In the genomic region with DNA sequence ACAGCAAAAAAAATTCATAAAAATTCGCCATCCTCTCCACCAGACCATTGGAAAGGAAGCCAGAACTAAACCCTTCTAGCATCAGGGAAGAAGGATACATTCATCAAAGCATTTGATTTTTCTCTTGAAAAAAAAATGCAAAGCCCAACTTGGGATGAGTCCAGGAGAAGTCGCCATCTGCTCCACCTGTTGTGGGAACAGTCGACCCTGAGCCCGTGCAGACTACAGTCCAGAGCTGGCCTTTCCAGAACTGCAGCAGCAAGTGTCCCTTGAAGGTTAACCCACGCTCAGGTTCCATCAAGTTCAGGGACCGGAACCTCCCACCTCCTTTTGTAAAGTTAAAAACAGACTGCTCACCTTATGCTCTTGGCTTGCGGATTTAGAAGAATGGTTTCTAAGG, we compare ENCODE assay signal across 15 mouse cellular contexts.
"Had no signal": no experiment of that assay in that cellular context is flagged by ENCODE, and none has a peak within 500 bp of the region (broad histone marks: within the 10 kb centered on the region; RNA-seq: fewer than 3 reads in every experiment).

No protein-coding gene starts in this region.

- DNase-seq: retina, postnatal 1 day; right cerebral cortex, adult 18-20 months; right cerebral cortex, postnatal 14 days; right cerebral cortex, postnatal 25 days; right cerebral cortex, postnatal 4 days; spleen, adult 18-20 months; thymus, adult 18-20 months; thymus, postnatal 14 days; thymus, postnatal 25 days; thymus, postnatal 4 days had no signal

- H3K4me3 ChIP-seq: neural tube, embryonic 12.5 days; neural tube, embryonic 13.5 days; neural tube, embryonic 15.5 days; stomach, embryonic 15.5 days had no signal

- H3K4me2 ChIP-seq: neural tube, embryonic 12.5 days; neural tube, embryonic 13.5 days; neural tube, embryonic 15.5 days; stomach, embryonic 15.5 days had no signal

- H3K9me3 ChIP-seq: neural tube, embryonic 12.5 days; neural tube, embryonic 13.5 days; neural tube, embryonic 15.5 days; stomach, embryonic 15.5 days had no signal

- H3K4me1 ChIP-seq: neural tube, embryonic 12.5 days; neural tube, embryonic 13.5 days; stomach, embryonic 15.5 days had no signal

- H3K27ac ChIP-seq: neural tube, embryonic 12.5 days; neural tube, embryonic 13.5 days; neural tube, embryonic 15.5 days; stomach, embryonic 15.5 days; stomach, postnatal 0 days had no signal

- H3K36me3 ChIP-seq: neural tube, embryonic 12.5 days; neural tube, embryonic 13.5 days; neural tube, embryonic 15.5 days; stomach, embryonic 15.5 days had no signal

- H3K27me3 ChIP-seq: neural tube, embryonic 15.5 days; stomach, embryonic 15.5 days had no signal

- H3K9ac ChIP-seq: neural tube, embryonic 12.5 days; neural tube, embryonic 13.5 days; neural tube, embryonic 15.5 days; stomach, embryonic 15.5 days had no signal
